Mouse (Mus musculus) retina, postnatal 7 days (tissue): ENCODE data around the gene Phf21b.
"Not testable (repeated sequence)": the region's sequence is repeated elsewhere in the genome, so short reads cannot be mapped to it uniquely, and the experiment has no call there.

ENCODE experiments used
- DNase-seq: peaks from one replicate; pipeline ENCODE4 v3.0.0-alpha.2; 2012; ENCODE audit warnings: low read depth, low spot score

Gene Phf21b

GRCm38 (mm10) chr15:84856006-84856995 lies at the start of gene Phf21b:
Phf21b (minus strand) TSS chr15:84856049.
- DNase-seq = peak; percentile 89

- no peak for DNase-seq
Measured at GRCm38 (mm10) chr15:84903843-84904385, 48.1 kb upstream of the Phf21b start.

- no peak for DNase-seq
Measured at GRCm38 (mm10) chr15:84898077-84898476, 42.2 kb upstream of the Phf21b start.

GRCm38 (mm10) chr15:84896664-84897063 lies 40.8 kb upstream of the Phf21b start:
- DNase-seq = no peak

- not testable (repeated sequence) for DNase-seq
Measured at GRCm38 (mm10) chr15:84896216-84896615, 40.4 kb upstream of the Phf21b start.

GRCm38 (mm10) chr15:84891658-84892057 lies 35.8 kb upstream of the Phf21b start:
- DNase-seq = peak; percentile 85

- DNase-seq = peak; percentile 20
Measured at GRCm38 (mm10) chr15:84891246-84891645, 35.4 kb upstream of the Phf21b start.

GRCm38 (mm10) chr15:84888066-84888465 lies 32.2 kb upstream of the Phf21b start:
- no peak for DNase-seq

- no peak for DNase-seq
Measured at GRCm38 (mm10) chr15:84877029-84877815, 21.4 kb upstream of the Phf21b start.

GRCm38 (mm10) chr15:84873867-84874266 lies 18.0 kb upstream of the Phf21b start:
- DNase-seq = no peak

- DNase-seq = no peak
Measured at GRCm38 (mm10) chr15:84873079-84873478, 17.2 kb upstream of the Phf21b start.

GRCm38 (mm10) chr15:84871802-84872201 lies 16.0 kb upstream of the Phf21b start:
- no peak for DNase-seq

- DNase-seq = no peak
Measured at GRCm38 (mm10) chr15:84861911-84862310, 6.1 kb upstream of the Phf21b start.

GRCm38 (mm10) chr15:84857623-84858022 lies 1.8 kb upstream of the Phf21b start:
- DNase-seq = no peak

GRCm38 (mm10) chr15:84854921-84855901 lies 638 bp downstream of the Phf21b start:
- DNase-seq = peak; percentile 27

GRCm38 (mm10) chr15:84854171-84854811 lies 1.6 kb downstream of the Phf21b start:
- no peak for DNase-seq

- peak; percentile 61 for DNase-seq
Measured at GRCm38 (mm10) chr15:84853261-84854137, 2.4 kb downstream of the Phf21b start.

GRCm38 (mm10) chr15:84852457-84853070 lies 3.3 kb downstream of the Phf21b start:
- DNase-seq = no peak

- no peak for DNase-seq
Measured at GRCm38 (mm10) chr15:84850321-84850720, 5.5 kb downstream of the Phf21b start.
